Mouse (Mus musculus) lung, adult 2 months (tissue): ENCODE measurements around the gene Taf1c.

ENCODE experiments used
- CTCF ChIP-seq: fragments of 200-500 bp; IDR thresholded peaks from 2 replicates; pipeline ENCODE4 v1.5.1; 2011; ENCODE audit warnings: mild to moderate bottlenecking, low read length, control low read depth; ENCODE audit not compliant: insufficient read depth
- POLR2A ChIP-seq: fragments of 200-500 bp; IDR thresholded peaks from 2 replicates; pipeline ENCODE4 v1.6.1; 2011; ENCODE audit warnings: low read depth, mild to moderate bottlenecking, control low read depth, low read length, borderline replicate concordance; ENCODE audit errors: extremely low read depth

DNA sequence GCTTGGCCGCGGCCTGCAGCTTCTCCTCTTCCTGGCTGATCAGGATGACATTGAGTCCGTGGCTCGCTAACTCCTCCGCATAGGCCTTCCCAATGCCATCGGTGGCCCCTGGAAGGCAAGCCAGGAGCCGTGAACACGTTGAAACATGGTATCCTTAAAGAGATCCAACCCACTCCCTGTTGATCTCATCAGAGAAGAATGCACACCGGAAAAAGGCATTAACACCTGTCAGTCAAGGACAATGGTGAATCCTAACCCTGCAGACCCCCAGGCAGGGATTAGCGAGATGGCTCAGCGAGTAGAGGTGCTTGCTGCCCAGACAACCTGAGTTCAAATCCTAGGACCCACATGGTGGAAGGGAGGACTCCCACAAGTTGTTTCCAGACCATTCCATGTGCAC is 38.7 kb downstream of the Taf1c start:
- TF ChIP-seq CTCF, result no peak
- no peak for TF ChIP-seq POLR2A
